Mouse (Mus musculus): ENCODE data around the gene Sh3pxd2a.

DNA sequence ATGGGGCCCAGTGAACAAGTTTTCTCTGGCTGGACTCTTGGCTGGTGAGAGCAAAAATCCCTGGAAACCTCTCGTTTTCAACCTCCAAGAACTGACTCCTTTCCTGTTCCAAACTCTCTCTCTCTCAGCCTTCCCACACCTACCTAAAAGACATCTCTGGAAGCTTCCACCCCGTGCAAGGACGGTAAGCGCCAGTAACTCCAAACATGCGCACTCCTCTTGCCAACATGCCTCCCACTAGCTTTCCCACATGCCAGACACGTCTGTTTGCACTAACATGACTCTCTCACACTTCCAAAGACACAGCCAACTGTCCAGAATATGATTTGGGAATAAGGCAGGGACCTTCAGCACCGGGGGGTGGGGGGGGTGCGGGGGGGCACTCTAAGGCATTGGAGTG lies 203.0 kb downstream of the Sh3pxd2a start:
- TF ChIP-seq POLR2A (IDR thresholded peaks at IDR 0.05; ENCODE audit: low read depth, low read length) (no peak), CTCF (IDR thresholded peaks at IDR 0.05; ENCODE audit: borderline replicate concordance, insufficient read depth, low read length) (no peak)
